Mouse (Mus musculus) c-Kit-positive CD71-positive TER-119-negative erythroid progenitor cells, embryonic 14.5 days (primary cell): Measurements from ENCODE around the gene Slc2a3.
A peak's percentile ranks its signal among the peaks of the same experiment; 100 is the strongest.
"Not testable (repeated sequence)": the region's sequence is repeated elsewhere in the genome, so short reads cannot be mapped to it uniquely, and the experiment has no call there.

Source experiments
- DNase-seq: peaks from one replicate; pipeline ENCODE4 v3.0.0-alpha.2; 2013; ENCODE audit warnings: low read depth

The Slc2a3 gene

DNA sequence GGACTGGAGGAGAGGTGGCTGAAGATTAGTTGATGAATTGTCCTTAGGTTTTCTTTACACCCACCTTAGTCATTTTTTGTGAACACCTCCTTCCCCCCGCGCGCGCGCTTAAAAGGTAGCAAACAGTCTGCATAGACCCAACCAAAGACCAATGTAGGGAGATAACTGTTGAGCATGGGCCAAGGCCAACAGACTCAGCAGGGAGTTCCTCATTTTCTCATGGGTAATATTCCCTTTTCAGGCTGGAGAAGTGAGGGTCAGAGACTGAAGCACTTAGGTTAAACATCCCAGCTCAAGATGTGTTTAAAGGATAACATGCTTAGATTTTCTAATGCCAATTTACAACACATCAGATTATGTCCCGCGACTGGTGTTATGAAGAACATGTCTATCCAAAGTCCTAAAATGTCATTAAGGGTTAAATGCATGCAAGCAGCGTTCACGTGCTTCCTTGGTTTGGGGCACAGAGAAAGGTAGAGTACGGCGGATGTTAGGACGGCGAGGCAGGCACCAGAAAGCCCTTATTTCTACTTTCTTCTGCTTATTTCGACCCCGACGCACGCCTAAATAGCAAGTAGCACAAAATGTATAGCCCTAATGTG, 37.5 kb downstream of the Slc2a3 start:
- no peak for DNase-seq

DNA sequence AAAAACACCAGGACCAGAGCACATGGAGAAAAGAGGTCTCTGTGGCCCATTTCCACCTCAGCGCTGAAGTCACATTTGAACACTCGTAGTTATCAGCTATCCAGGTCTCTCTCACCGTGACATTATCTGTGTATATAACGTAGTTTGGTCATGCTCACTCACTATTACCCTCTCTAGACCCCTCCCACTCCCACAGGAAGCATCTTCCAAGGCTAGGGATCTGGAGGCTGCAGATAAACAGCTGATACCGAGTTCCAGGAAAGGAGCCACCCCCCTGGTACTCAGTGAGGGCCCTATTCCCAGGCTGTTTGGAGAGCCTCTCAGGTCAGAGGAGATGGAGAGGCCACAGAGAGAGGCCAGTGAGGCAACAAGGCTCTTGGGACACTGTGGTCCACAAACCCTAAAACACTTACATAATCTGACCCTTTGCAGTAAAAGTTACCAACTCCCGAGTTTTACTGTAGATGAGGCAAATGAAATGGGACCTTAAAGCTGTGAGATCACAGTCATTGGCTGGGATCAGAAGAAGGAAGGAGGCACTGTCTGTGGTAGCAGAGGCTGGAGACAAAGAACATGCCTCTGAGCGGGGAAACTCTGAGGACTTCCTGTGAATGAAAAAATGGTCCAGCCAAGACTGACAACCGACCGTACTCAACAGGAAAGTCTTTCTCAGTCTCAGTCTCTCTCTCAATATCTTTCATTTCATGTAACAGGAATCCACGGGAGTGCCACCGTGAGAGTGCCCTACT, 38.3 kb downstream of the Slc2a3 start:
- DNase-seq, result peak; percentile 77

DNA sequence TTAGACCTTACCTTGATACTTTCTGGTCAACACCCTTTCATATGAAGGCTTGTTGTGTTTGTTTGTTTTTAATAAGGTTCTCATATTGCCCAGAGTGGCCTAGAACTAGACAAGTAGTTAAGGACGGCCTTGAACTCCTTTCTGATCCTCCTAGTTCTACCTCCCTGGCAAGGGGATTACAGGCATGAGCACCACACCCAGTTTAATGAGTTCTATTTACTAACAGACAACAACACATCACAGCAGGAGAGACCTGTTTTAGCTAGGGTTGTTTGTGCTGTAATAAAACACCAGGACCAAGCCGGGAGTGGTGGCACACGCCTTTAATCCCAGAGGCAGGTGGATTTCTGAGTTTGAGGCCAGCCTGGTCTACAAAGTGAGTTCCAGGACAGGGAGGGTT, 39.0 kb downstream of the Slc2a3 start:
- no peak for DNase-seq

DNA sequence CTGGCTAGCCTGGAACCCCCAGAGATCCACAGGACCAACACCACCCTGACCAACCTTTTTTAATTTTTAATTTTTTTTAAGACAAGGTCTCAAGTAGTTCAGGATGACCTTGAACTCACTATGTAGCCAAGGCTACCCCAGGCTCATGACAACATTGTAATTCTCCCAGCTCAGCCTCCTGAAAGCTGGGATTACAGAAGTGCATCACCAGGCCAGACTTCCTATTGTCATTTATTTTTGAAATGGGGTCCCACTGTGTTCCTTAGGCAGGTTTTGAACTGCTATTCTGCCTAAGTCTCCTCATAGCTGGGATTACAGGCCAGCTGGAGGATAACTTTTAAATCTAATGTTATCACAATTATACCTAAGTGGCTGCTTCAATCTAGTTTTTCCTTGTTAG, 39.5 kb downstream of the Slc2a3 start:
- DNase-seq, result no peak

DNA sequence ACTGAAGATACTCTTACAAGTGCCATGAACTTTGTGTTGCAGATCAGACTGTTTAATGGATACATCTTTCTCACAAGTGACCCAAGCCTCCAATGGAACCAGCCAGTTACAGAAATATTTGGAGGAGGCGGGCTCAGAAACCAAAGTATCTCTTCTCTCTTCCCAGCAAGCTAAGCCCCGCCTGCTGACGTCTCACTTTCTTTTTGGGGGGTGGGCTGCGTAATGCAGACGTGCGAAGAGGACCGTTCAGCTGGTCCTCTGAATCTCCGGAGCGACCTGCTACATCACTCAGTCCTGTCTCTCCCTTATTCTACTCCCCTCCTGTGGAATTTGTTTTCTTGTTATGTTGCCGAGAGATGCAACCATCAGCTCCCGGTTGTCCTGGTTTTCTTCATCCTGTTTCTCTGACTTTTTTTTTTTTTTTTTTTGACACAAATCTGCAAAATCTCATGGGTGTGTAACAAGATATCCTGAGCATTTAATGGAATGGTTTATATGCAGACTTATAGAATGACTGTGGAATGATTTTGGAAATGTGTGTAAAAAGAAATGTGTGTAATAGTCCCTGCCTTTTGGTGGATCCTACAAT, 40.3 kb downstream of the Slc2a3 start:
- no peak for DNase-seq

DNA sequence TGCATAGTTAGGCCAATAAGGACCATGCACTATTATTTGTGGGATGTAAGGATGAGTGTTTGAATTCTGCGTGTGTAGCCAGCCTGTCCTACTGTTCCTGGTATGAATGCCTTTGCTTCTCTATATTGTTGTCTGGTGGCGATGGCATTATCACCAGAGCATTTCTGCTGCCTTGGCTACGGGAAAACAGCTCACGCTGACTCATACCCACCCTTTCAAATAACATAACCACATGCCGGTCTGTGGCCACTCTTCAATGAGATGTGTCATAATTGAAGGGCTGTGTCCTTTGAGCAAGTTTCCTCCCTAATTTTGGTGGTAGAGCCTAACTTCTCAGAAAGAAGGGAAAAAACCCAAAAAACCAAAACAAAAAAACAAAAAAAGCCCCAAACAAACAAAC, 42.7 kb downstream of the Slc2a3 start:
- DNase-seq, result no peak

DNA sequence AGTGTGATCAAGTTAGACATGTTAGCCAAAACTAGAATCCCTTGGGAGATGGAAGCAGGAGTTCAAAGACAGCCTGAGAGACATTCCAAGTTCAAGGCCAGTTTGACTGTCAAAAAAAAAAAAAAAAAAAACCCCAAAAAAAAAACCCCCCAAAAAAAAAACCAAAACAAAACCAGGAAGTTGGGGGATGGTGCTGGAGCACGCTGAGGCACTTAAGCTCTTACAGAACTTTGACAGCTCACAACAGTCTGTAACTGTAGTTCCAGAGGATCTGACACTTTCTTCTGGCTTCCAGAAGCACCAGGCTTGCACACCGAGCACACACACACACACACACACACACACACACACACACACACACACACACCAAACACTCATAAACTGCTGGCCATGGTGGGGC, 45.5 kb downstream of the Slc2a3 start:
- DNase-seq, result no peak

DNA sequence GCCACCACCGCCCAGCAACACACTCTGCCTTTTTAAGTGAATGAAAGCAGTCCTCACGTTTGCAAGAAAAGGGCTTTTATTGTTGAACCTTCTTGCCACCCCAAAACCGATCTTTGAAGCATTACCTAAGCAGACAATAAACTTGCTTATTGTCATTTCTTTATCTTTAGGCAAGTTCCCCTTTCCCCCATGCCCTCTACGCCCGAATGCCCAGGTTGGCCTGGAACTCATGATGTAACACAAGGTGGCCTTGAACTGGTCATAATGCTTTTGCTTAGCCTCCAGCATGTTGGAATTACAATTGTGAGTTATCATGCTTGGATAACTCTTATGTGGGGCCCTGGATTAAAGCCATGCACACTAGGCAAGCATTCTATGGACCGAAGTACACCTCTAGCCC, 50.9 kb downstream of the Slc2a3 start:
- DNase-seq, result no peak

DNA sequence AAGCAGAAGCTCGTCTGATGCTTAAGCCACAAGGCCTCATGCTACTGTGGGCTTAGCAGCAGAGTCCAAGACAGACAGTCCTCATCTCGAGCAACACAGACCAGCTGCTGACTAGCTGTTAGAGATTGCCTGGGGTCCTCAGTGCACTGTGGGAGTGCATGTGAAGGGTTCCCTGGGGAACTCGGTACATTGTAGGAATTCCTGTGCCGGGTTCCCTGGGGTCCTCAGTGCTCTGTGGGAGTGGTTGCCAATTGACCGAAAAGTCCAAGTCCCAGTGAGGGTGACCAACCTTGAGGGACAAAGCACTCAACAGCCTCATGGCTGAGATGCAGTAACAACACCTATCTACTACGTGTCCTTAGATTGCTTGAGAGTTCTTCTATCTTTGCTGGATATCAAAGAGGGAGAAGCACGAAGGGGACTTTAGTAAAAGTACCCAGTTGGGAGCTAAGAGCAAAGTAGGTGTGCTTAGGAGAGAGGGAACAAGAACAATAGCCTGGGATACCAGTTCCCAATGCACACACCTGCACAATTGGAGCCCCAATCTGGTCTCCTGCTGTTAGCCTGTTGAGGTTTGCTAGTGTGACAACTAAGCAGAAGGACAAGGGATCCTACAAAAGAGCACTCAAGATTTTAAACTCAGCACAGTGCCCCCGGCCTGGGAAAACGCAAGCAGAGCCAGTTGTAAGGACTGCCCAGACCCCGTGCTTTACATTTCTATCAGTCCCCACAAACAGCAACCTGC, 56.8 kb downstream of the Slc2a3 start:
- no peak for DNase-seq

DNA sequence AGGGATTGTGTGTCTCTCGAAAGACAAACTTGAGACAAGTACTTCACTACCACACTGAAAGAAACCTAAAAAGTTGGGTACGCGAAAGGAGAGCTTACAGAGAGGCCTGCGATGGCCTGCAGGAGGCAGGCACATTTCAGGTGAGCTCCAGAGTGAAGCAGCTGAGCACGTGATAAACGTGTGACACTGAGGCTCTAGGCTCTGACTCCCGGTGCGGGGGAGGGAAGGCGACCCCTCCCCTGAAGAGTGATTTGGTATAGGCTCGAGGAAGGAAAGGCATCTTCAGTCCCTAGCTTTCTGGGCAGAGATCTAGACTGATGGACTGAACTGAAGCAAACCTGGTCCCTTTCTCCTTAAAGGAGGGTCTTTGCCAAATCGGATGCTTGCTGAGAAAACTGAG, 58.1 kb downstream of the Slc2a3 start:
- no peak for DNase-seq

DNA sequence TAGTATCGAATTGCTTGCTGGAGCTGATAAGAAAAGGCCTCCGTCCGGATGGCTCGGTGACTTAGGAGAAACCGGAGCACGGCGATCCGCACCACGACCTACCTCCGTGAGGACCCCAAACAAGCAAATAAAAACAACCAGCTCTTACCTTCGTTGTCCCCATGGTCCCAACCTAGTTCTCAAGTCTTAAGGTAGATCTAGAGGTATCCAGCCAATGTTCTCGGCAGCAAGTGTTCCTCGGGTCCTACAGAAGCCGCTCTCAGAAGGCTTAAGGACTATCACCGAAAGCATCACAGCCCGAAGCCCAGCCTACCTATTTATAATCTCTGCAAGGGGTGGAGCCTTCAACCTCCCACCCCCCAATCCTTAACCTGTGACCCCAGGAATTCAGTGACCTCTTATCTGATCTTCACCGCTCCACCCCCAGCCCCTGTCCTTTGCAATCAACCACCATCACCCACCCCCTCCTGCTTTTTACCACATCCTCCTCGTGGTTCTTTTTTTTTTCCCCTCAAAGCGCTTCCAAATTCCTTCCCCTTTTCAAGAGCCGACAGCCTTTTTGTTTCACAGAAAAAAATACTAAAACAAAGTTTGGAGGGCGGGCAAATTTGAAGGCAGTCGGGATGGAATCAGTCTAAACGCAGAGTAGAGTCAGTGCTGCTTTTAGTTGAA, 59.1 kb downstream of the Slc2a3 start:
- DNase-seq, result no peak

DNA sequence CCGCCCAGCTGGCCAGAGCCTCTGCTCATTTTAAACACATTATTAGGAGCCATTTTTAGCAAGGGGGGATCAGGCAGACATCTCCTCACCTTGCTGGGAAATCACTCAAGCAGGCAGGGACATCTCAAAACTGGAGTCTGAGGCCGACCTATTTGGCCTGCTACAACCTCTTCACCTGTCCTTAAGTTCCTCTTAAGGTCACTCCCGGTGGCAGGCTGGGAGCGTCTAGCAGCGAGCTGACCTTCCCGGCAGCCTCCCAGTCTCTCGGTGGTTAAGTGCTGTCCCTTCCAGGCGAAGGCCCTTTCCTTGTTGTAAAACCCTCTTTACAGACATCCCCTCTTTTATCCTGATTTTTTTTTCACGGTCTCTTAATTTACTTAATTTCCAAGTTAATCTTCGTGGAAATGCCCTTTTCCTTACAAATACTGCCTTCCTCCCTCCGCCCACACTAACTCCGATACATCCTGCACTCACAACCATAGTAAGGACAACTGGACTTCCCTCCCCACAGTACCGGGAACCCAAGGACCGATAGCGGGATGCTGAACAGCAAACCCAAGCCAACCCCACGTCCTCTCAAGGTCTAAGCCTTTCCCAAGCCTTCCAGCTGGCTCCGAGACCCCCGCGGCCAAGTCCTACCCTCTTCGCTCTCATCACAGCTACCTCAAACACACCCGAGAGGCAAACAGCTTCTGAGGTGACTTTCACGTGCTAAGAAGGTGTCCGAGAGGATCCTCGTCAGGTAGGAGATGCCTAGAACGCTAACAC, 59.8 kb downstream of the Slc2a3 start:
- no peak for DNase-seq

DNA sequence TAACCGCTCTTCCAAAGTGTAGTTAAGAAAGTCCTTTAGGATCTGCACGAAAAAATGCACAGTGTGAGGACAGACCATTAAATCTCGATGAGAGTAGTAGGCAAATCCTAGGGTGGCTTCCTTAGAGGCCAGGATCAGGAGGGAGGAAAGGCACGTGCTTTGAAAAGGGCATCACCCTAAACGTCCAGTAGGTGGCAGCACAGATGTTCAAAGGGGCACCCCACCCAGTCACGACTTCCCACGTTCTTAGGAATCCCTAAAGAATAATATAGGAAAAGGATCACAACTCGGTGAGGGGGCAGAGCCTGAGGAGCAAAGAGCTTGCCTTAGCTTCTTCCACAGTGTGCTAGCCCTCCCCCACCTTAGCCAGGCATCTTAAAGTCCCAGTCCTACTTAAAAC, 61.5 kb downstream of the Slc2a3 start:
- no peak for DNase-seq

DNA sequence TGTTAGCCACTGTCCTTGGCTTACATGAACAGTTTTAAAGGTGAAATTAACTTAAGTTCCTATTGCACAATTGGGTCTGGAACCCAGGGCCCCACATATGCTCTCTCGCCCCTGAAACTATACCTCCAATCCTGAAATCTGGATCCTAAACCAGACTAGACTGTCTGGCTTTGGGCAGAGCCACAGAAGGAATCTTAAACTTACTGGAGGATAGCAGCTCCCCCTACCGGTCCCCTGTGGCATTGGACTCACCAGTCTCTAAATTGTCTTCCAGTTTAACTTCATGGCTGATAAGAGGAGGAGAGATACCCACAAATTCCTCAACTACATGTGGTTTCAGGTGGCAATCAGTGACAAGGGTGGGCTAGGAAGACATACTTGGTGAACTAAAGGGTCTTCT, 81.5 kb downstream of the Slc2a3 start:
- DNase-seq, result peak; percentile 34

DNA sequence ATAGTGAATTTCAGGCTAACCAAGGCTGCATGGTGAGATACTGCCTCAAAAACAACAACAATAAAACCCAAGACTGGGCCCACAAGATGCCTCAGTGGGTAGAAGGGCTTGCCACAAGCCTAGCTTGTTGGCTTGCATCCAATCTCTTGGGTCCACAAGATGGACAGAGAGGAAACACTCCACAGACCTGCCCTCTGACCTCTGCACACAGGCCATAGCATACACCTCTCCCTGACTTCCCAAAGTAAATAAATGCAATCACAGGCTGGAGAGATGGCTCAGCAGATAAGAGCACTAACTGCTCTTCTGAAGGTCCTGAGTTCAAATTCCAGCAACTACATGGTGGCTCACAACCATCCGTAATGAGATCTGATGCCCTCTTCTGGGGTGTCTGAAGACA, 83.2 kb downstream of the Slc2a3 start:
- DNase-seq, result not testable (repeated sequence)

DNA sequence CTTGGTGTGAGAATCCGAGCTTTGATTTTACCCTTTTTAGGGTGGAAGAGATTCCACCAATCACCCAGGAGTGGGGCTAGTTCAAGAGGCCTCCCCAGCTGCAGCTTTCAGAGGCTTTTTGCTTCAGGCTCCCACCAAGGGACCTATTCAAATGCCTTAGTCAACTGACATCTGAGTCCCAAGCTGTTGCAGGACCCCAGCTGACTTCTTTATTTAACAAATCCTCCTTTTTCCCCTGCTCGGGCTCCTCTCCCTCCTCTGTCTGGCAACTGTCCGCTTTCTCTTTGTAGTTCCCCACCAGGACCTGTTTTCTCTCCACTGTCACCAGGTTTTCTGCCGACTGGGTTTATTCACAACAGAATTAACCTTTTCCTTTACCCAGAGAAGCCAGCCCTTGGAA, 85.6 kb downstream of the Slc2a3 start:
- DNase-seq, result no peak

DNA sequence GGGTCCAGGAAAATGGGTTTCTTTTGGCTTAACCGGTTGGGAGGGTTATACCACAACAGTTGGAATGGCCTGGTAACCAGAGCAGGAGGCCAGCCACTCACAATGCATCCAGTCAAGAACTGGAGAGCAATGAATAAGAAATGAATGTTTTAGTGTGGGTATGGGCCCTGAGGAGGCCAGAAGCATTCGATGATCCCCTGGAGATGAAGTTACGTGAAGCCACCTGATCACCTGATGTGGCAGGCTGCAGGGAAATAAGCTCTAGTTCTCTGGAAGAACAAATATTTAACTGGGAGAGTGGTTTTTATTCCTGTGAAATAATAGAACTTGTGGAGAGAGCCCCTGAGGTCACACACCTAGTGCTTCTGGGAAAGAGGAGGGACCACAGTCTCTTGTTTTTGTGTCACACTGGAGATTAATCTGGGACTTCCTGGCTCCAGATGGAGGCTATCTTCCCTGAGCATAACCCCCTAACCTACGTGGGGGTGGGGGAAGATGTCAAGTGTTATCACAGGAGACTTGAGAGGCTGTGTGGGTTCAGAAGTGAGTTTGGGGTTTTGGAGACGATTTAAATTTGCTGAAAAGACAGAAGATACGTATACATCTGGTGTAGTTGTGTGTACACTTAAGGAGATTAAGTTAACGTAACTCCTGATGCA, 86.6 kb downstream of the Slc2a3 start:
- DNase-seq, result no peak

DNA sequence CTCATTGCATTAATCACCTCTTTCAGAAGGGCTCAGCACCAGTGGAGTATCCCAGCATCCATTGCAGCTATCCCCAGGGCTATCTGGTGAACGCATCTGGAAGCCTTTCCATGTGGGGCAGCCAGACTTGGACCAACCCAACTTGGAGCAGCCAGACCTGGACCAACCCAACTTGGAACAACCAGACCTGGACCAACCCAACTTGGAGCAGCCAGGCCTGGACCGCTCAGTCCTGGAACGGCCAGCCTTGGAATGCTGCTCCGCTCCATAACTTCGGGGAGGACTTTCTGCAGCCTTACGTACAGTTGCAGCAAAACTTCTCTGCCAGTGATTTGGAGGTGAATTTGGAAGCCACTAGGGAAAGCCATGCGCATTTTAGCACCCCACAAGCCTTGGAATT, 88.3 kb downstream of the Slc2a3 start:
- not testable (repeated sequence) for DNase-seq

DNA sequence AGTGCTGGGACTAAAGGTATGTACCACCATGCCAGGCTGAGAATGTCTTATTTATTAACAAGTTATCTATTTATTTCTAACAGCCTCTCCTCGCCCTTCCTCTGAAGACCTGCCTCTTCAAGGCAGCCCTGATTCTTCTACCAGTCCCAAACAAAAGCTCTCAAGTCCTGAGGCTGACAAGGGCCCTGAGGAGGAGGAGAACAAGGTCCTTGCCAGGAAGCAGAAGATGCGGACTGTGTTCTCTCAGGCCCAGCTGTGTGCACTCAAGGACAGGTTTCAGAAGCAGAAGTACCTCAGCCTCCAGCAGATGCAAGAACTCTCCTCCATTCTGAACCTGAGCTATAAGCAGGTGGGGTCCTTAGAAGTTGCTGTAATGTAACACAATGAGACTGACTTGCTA, 90.0 kb downstream of the Slc2a3 start:
- no peak for DNase-seq

DNA sequence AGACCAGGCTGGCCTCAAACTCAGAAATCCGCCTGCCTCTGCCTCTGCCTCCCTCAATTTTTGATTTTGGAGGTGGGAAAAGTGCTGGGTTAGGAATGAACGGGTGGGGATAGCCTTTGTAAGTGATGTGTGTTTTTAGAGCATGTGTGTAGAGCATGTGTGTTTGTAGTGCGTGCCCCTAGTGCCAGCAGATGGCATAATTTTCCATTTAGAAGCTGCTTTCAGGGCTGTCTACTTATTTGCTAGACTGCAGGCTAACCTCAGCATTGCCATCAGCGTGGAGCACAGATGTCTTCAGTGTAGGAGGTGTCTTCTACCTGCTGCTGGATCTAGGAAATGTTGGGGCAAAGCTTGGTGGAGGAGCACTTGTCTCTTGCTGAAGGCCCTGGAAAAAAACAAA, 92.6 kb downstream of the Slc2a3 start:
- no peak for DNase-seq
